Mouse (Mus musculus): ENCODE results near the gene Flnb. TPM values are rescaled to one million over a fixed set of nuclear protein-coding genes. Genes with fewer than 3 reads are reported as not detected.

Gene Flnb
- polyA plus RNA-seq, 1 experiment = 37.2 TPM

GRCm38 (mm10) chr14:7809043-7809955 is 8.5 kb upstream of the Flnb start:
- Histone ChIP-seq H3K27me3 (replicated peaks; ENCODE audit: control insufficient read depth, insufficient read depth, low read length) (no peaks in the 10 kb centered on the region), H3K4me3 (ENCODE audit: insufficient read depth, low read depth, low read length) (no peak overlapping the region), H3K27ac (ENCODE audit: insufficient read depth, low read depth, low read length) (no peak overlapping the region), H3K36me3 (ENCODE audit: control insufficient read depth, insufficient read depth, low read length) (no peaks in the 10 kb centered on the region), H3K4me1 (ENCODE audit: control insufficient read depth, insufficient read depth, low read length) (no peaks in the 10 kb centered on the region)
- DNase-seq = no peak
- 82% methylated on average over 12 of the region's 12 CpGs for WGBS
- TF ChIP-seq CTCF (conservative IDR thresholded peaks at IDR 0.05; ENCODE audit: insufficient read depth, insufficient read length, low read depth, low read length) = no peak
- TF ChIP-seq POLR2A (IDR thresholded peaks at IDR 0.05; ENCODE audit: low read depth, low read length) = no peak

GRCm38 (mm10) chr14:7818463-7819121 is 835 bp downstream of the Flnb start:
- Histone ChIP-seq H3K27me3 (replicated peaks; ENCODE audit: control insufficient read depth, insufficient read depth, low read length) (no peaks in the 10 kb centered on the region), H3K4me3 (ENCODE audit: insufficient read depth, low read depth, low read length) (peak overlapping the region; percentile 86), H3K36me3 (ENCODE audit: control insufficient read depth, insufficient read depth, low read length) (no peaks in the 10 kb centered on the region), H3K4me1 (ENCODE audit: control insufficient read depth, insufficient read depth, low read length) (peaks cover 7% of the 10 kb centered on the region), H3K27ac (ENCODE audit: insufficient read depth, low read depth, low read length) (peak overlapping the region; percentile 36)
- TF ChIP-seq POLR2A (IDR thresholded peaks at IDR 0.05; ENCODE audit: low read depth, low read length) (no peak), CTCF (conservative IDR thresholded peaks at IDR 0.05; ENCODE audit: insufficient read depth, insufficient read length, low read depth, low read length) (no peak)
- 1% methylated on average over 36 of the region's 36 CpGs for WGBS
- DNase-seq = peak; percentile 68

GRCm38 (mm10) chr14:7819446-7819845 is 1.7 kb downstream of the Flnb start:
- Histone ChIP-seq H3K36me3 (ENCODE audit: control insufficient read depth, insufficient read depth, low read length) (no peaks in the 10 kb centered on the region), H3K4me3 (ENCODE audit: insufficient read depth, low read depth, low read length) (peak overlapping the region; percentile 86), H3K27ac (ENCODE audit: insufficient read depth, low read depth, low read length) (peak overlapping the region; percentile 36; the same call in 1 of the 2 replicates), H3K4me1 (ENCODE audit: control insufficient read depth, insufficient read depth, low read length) (peaks cover 11% of the 10 kb centered on the region), H3K27me3 (replicated peaks; ENCODE audit: control insufficient read depth, insufficient read depth, low read length) (no peaks in the 10 kb centered on the region)
- peak; percentile 64 for DNase-seq
- TF ChIP-seq CTCF (conservative IDR thresholded peaks at IDR 0.05; ENCODE audit: insufficient read depth, insufficient read length, low read depth, low read length) (no peak), POLR2A (IDR thresholded peaks at IDR 0.05; ENCODE audit: low read depth, low read length) (no peak)
- 44% methylated on average over 5 of the region's 5 CpGs for WGBS

GRCm38 (mm10) chr14:7821341-7821740 is 3.6 kb downstream of the Flnb start:
- H3K27ac ChIP-seq (ENCODE audit: insufficient read depth, low read depth, low read length) = no peak overlapping the region
- H3K36me3 ChIP-seq (ENCODE audit: control insufficient read depth, insufficient read depth, low read length) = no peaks in the 10 kb centered on the region
- H3K4me3 ChIP-seq (ENCODE audit: insufficient read depth, low read depth, low read length) = no peak overlapping the region
- TF ChIP-seq POLR2A (IDR thresholded peaks at IDR 0.05; ENCODE audit: low read depth, low read length) = no peak
- TF ChIP-seq CTCF (conservative IDR thresholded peaks at IDR 0.05; ENCODE audit: insufficient read depth, insufficient read length, low read depth, low read length) = no peak
- peaks cover 28% of the 10 kb centered on the region for H3K4me1 ChIP-seq (ENCODE audit: control insufficient read depth, insufficient read depth, low read length)
- WGBS = 87% methylated on average over 8 of the region's 8 CpGs
- no peaks in the 10 kb centered on the region for H3K27me3 ChIP-seq (replicated peaks; ENCODE audit: control insufficient read depth, insufficient read depth, low read length)
- DNase-seq = no peak

GRCm38 (mm10) chr14:7822693-7823092 is 4.9 kb downstream of the Flnb start:
- DNase-seq = no peak
- Histone ChIP-seq H3K36me3 (ENCODE audit: control insufficient read depth, insufficient read depth, low read length) (no peaks in the 10 kb centered on the region), H3K4me3 (ENCODE audit: insufficient read depth, low read depth, low read length) (no peak overlapping the region), H3K4me1 (ENCODE audit: control insufficient read depth, insufficient read depth, low read length) (peaks cover 40% of the 10 kb centered on the region), H3K27ac (ENCODE audit: insufficient read depth, low read depth, low read length) (peak overlapping the region; percentile 29; the same call in 1 of the 2 replicates), H3K27me3 (replicated peaks; ENCODE audit: control insufficient read depth, insufficient read depth, low read length) (no peaks in the 10 kb centered on the region)
- 77% methylated on average over 7 of the region's 7 CpGs for WGBS
- TF ChIP-seq CTCF (conservative IDR thresholded peaks at IDR 0.05; ENCODE audit: insufficient read depth, insufficient read length, low read depth, low read length) = no peak
- TF ChIP-seq POLR2A (IDR thresholded peaks at IDR 0.05; ENCODE audit: low read depth, low read length) = no peak

- Histone ChIP-seq H3K36me3 (ENCODE audit: control insufficient read depth, insufficient read depth, low read length) (no peaks in the 10 kb centered on the region), H3K4me1 (ENCODE audit: control insufficient read depth, insufficient read depth, low read length) (peaks cover 48% of the 10 kb centered on the region), H3K4me3 (ENCODE audit: insufficient read depth, low read depth, low read length) (no peak overlapping the region), H3K27ac (ENCODE audit: insufficient read depth, low read depth, low read length) (peak overlapping the region; percentile 98), H3K27me3 (replicated peaks; ENCODE audit: control insufficient read depth, insufficient read depth, low read length) (no peaks in the 10 kb centered on the region)
- TF ChIP-seq POLR2A (IDR thresholded peaks at IDR 0.05; ENCODE audit: low read depth, low read length) (no peak), CTCF (conservative IDR thresholded peaks at IDR 0.05; ENCODE audit: insufficient read depth, insufficient read length, low read depth, low read length) (0 out of 2 replicates have a peak, but pooled peaks have one; percentile 4)
- WGBS = 8% methylated on average over 8 of the region's 8 CpGs
- DNase-seq = peak; percentile 97
These were observed 7.0 kb downstream of the Flnb start for GRCm38 (mm10) chr14:7824651-7825268.
